Mouse (Mus musculus) hindbrain, embryonic 16.5 days (tissue): ENCODE data around the gene Znrf3. TPM values are rescaled to one million over a fixed set of nuclear protein-coding genes. Genes with fewer than 3 reads are reported as not detected.

Experiments
- ATAC-seq: fragments of 200-750 bp; cut with Nextera tagmentation; 2 replicates; pipeline ENCODE4 v1.8.0; 2017; ENCODE audit warnings: moderate TSS enrichment, moderate library complexity
- H3K27ac ChIP-seq: fragments of 300-500 bp; sonication (generic); 2 replicates; pipeline ENCODE4 v1.5.1; 2014; ENCODE audit warnings: low read depth, mild to moderate bottlenecking, control low read depth, low read length, moderate library complexity
- H3K27me3 ChIP-seq: fragments of 300-500 bp; sonication (generic); replicated peaks from 2 replicates; pipeline ENCODE4 v1.6.1; 2014; ENCODE audit warnings: low read length; ENCODE audit not compliant: control insufficient read depth, insufficient read depth
- H3K36me3 ChIP-seq: fragments of 300-500 bp; sonication (generic); 2 replicates; pipeline ENCODE4 v1.6.1; 2014; ENCODE audit warnings: mild to moderate bottlenecking, low read length, moderate library complexity, mixed read lengths; ENCODE audit not compliant: control insufficient read depth, insufficient read depth
- H3K4me1 ChIP-seq: fragments of 300-500 bp; sonication (generic); 2 replicates; pipeline ENCODE4 v1.6.1; 2014; ENCODE audit warnings: low read depth, low read length; ENCODE audit not compliant: control insufficient read depth, insufficient read depth
- H3K4me2 ChIP-seq: fragments of 300-500 bp; sonication (generic); 2 replicates; pipeline ENCODE4 v1.6.1; 2014; ENCODE audit warnings: mild to moderate bottlenecking, low read length, control low read depth, moderate library complexity
- H3K4me3 ChIP-seq: fragments of 300-500 bp; sonication (generic); 2 replicates; pipeline ENCODE4 v1.5.1; 2014; ENCODE audit warnings: mild to moderate bottlenecking, low read length, control low read depth, moderate library complexity
- H3K9ac ChIP-seq: fragments of 300-500 bp; sonication (generic); 2 replicates; pipeline ENCODE4 v1.6.1; 2014; ENCODE audit warnings: low read depth, mild to moderate bottlenecking, control low read depth, low read length, moderate library complexity
- H3K9me3 ChIP-seq: fragments of 300-500 bp; sonication (generic); 2 replicates; pipeline ENCODE4 v1.6.1; 2014; ENCODE audit warnings: mild to moderate bottlenecking, low read length, moderate library complexity; ENCODE audit not compliant: control insufficient read depth
- WGBS: fragments of 180-500 bp; shearing (Covaris S2); extraction: QIAGEN DNeasy Blood & Tissue Kit; methylation state at CpG from one replicate; pipeline ENCODE4 v1.1.7; 2014; 5-methylcytosine and 5-hydroxymethylcytosine counted together
- polyA plus RNA-seq: library from polyadenylated mRNA; unstranded; fragments of >200 nt; fragmentation: Nextera tagmentation; extraction: Ambion mirVana; gene quantifications from 2 replicates; pipeline ENCODE4 v1.2.1, GENCODE M21; 2015

Znrf3 gene
- polyA plus RNA-seq, 1 experiment from 2014 or later = 8.1 TPM

DNA sequence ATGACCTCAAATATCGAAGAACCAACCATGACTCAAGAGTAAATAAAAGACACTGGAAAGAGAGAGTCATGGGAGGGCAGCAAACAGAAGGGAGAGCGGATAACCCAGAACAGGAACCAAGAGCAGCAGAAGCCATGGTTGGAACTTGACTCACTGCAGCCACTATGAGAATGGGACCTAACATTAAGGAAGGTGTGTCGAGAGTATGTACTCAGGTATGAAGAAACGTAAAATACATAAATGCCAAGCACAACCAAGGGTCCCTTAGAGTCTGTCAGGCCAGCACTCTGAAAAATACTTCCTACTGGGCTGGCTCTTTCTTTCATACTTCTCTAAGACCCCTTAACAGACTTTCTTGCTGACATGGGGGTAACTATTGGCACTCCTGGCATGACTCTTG lies 100.9 kb downstream of the Znrf3 start:
- Histone ChIP-seq H3K27ac (no peak overlapping the region), H3K27me3 (no peaks in the 10 kb centered on the region), H3K4me3 (no peak overlapping the region), H3K9ac (no peak overlapping the region), H3K4me2 (no peak overlapping the region), H3K4me1 (peaks cover 3% of the 10 kb centered on the region; the same call in 1 of the 2 replicates), H3K9me3 (no peaks in the 10 kb centered on the region), H3K36me3 (no peaks in the 10 kb centered on the region)
- ATAC-seq = no peak
- 98% methylated on average over 4 of the region's 4 CpGs for WGBS

DNA sequence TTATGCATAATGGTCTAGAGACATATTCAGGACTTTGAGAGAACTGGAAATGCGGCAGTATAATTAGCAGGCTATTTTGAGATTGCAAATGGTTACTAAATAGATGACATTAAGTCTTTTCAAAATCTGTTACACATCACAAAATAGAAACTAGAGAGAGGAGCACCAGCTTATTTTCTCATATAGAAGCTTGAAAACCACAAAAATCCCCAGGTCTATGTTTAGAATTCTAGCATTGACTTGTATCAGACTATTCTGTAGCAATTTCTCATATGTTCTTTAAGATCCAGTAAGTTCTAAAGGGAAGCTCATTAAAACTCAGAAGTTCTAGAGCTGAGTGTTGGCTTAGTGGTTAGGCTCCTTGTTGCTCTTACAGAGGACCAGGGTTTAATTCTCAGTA lies 104.9 kb downstream of the Znrf3 start:
- H3K27ac ChIP-seq = no peak overlapping the region
- no peak overlapping the region for H3K4me3 ChIP-seq
- 81% methylated on average over 1 of the region's 1 CpGs for WGBS
- no peaks in the 10 kb centered on the region for H3K27me3 ChIP-seq
- no peaks in the 10 kb centered on the region for H3K36me3 ChIP-seq
- H3K9me3 ChIP-seq = no peaks in the 10 kb centered on the region
- H3K9ac ChIP-seq = no peak overlapping the region
- no peak for ATAC-seq
- no peak overlapping the region for H3K4me2 ChIP-seq
- H3K4me1 ChIP-seq = no peaks in the 10 kb centered on the region

DNA sequence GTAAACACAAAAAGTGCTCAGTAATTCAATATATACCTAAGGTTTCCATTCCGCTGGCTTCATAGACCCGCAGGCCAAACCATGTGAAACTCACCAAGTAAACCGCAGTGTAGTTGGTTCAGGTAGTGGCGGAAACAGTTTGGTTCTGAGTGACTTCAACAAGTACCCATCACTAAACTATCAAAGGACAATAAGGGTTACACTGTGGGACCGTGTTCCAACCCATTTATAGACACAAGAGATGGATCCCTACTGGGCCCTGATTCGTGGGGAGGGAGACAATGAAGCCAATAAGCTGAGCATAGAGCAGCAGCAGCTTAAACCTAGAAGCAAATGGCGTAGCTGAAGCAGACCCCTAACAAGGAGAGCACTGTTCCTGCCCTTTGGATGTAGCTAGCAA lies 107.8 kb downstream of the Znrf3 start:
- no peaks in the 10 kb centered on the region for H3K36me3 ChIP-seq
- H3K4me2 ChIP-seq = no peak overlapping the region
- H3K4me3 ChIP-seq = no peak overlapping the region
- ATAC-seq = no peak
- 86% methylated on average over 7 of the region's 7 CpGs for WGBS
- no peaks in the 10 kb centered on the region for H3K9me3 ChIP-seq
- H3K4me1 ChIP-seq = no peaks in the 10 kb centered on the region
- H3K27me3 ChIP-seq = no peaks in the 10 kb centered on the region
- no peak overlapping the region for H3K9ac ChIP-seq
- no peak overlapping the region for H3K27ac ChIP-seq

DNA sequence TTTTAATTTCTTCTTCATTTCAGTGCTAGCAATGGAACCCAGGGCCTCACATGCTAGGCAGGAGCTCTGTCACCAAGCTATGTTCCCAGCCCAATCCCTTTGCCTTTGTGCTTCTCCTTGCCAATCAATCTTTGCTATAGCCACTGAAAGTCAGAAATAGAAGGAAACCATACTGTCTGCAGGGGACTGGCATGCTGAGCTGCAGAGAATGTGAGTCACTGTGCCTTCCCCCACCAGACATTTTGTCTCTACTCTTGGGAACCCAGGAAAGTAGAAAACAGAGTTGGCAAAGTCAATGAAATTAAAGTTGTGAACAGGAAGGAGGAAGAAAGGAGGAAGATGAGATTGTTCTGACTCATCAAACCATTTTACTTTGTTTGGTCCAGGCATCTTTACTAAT lies 108.4 kb downstream of the Znrf3 start:
- Histone ChIP-seq H3K9ac (no peak overlapping the region), H3K4me3 (no peak overlapping the region), H3K9me3 (no peaks in the 10 kb centered on the region), H3K36me3 (no peaks in the 10 kb centered on the region), H3K27ac (no peak overlapping the region), H3K27me3 (no peaks in the 10 kb centered on the region), H3K4me2 (no peak overlapping the region), H3K4me1 (no peaks in the 10 kb centered on the region)
- no peak for ATAC-seq

DNA sequence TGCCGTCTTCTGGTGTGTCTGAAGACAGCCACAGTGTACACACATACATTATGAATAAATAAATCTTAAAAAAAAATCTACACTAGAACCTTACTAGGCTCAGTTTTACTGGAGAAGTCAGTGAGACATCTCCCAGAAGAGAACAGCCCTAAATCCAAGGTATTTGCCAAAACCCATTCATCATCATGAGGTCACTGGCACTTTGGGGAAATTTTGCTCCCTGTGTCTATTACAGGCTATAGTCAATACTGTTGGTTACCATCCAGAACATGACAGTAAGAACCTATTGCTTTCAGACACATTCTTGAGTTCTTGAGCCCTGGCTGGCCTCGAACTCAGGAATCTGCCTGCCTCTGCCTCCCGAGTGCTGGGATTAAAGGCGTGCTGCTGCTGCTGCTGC lies 113.8 kb downstream of the Znrf3 start:
- no peaks in the 10 kb centered on the region for H3K36me3 ChIP-seq
- no peaks in the 10 kb centered on the region for H3K4me1 ChIP-seq
- no peak overlapping the region for H3K4me2 ChIP-seq
- ATAC-seq = no peak
- no peaks in the 10 kb centered on the region for H3K9me3 ChIP-seq
- no peak overlapping the region for H3K4me3 ChIP-seq
- no peak overlapping the region for H3K9ac ChIP-seq
- H3K27ac ChIP-seq = no peak overlapping the region
- no peaks in the 10 kb centered on the region for H3K27me3 ChIP-seq
- WGBS = 98% methylated on average over 4 of the region's 4 CpGs

DNA sequence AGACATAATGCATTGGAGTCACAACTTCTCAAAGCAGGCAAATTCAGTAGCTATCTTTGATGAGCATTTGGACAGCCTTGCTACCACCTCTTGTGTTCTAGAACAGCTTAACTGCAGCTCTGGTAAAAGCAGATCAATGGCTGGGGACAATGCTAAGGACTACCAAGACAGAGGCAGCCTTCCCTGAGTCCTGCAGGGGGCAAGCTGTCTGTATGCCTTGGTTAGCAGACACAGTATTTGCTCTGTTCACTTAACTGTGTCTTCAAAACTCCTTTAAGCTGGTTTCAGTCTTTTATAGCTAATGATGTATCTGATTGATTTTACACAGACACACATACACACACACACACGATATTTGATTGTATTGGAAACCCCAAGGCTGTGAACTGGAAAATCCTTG lies 117.0 kb downstream of the Znrf3 start:
- Histone ChIP-seq H3K27ac (no peak overlapping the region), H3K4me1 (no peaks in the 10 kb centered on the region), H3K9ac (no peak overlapping the region), H3K27me3 (no peaks in the 10 kb centered on the region), H3K9me3 (no peaks in the 10 kb centered on the region), H3K4me2 (no peak overlapping the region), H3K36me3 (no peaks in the 10 kb centered on the region), H3K4me3 (no peak overlapping the region)
- 38% methylated on average over 1 of the region's 1 CpGs for WGBS
- ATAC-seq = no peak

DNA sequence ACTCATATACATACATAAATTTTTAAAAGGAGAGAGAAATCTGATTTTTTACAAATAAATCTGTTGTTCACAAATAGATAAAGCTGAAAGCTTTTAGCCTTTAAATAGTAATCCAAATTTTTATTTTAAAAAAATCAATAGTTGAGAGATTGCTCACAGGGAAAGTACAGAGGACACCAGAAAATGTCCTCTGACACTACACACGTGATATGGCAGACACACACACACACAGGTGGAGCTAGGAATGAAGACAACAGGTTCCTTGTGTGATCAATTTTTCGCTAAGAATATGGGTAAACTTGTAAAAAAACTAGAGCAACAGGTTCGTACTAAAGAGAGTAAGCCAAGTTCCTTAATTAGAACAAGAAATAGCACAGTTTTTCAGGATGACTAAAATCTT lies 118.4 kb downstream of the Znrf3 start:
- Histone ChIP-seq H3K27ac (no peak overlapping the region), H3K9me3 (no peaks in the 10 kb centered on the region), H3K4me3 (no peak overlapping the region), H3K9ac (no peak overlapping the region), H3K4me2 (no peak overlapping the region), H3K27me3 (no peaks in the 10 kb centered on the region), H3K36me3 (no peaks in the 10 kb centered on the region), H3K4me1 (no peaks in the 10 kb centered on the region)
- no peak for ATAC-seq
- 89% methylated on average over 3 of the region's 3 CpGs for WGBS

DNA sequence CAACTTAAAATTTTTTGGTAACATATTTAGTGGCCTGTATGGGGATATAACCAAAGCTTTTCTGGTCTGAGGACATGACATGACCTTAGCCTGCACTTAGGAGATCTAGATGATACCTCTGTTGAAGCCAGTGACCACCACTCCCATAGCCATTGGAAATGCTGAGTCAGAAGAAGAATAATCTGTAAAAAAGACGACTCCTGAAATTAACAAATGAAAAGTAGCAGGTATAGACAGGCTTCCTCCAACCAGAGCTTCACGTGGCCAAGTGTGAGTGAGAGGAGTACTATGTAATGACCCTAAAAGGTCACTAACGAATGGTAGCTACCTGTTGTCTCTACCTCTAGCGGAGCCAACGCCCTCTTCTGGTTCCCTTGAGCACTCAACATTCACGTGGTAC lies 119.4 kb downstream of the Znrf3 start:
- Histone ChIP-seq H3K4me1 (no peaks in the 10 kb centered on the region), H3K36me3 (no peaks in the 10 kb centered on the region), H3K9me3 (no peaks in the 10 kb centered on the region), H3K27me3 (no peaks in the 10 kb centered on the region), H3K27ac (no peak overlapping the region), H3K4me3 (no peak overlapping the region), H3K4me2 (no peak overlapping the region), H3K9ac (no peak overlapping the region)
- WGBS = 95% methylated on average over 6 of the region's 6 CpGs
- ATAC-seq = no peak

DNA sequence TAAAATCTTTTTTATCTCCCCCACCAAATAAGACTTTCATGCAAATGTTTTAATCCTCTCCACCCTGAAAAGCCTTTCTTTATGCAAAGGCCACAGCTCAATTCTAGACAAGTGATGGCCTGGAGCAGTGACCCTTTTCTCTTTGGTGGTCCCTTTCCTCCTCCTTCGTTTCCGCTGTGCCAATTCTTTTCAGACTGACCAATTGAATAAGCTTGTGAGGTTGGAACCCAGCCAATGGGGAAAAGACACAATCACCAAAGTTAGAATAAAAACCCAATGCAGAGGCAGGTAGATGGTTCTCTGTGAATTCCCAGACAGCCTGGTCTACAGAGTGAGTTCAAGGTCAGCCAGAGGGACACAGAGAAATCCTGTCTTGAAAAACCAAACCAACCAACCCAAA lies 120.4 kb downstream of the Znrf3 start:
- Histone ChIP-seq H3K4me1 (no peaks in the 10 kb centered on the region), H3K27ac (no peak overlapping the region), H3K27me3 (no peaks in the 10 kb centered on the region), H3K4me3 (no peak overlapping the region), H3K4me2 (no peak overlapping the region), H3K36me3 (no peaks in the 10 kb centered on the region), H3K9ac (no peak overlapping the region), H3K9me3 (no peaks in the 10 kb centered on the region)
- ATAC-seq = no peak
- 21% methylated on average over 2 of the region's 2 CpGs for WGBS

DNA sequence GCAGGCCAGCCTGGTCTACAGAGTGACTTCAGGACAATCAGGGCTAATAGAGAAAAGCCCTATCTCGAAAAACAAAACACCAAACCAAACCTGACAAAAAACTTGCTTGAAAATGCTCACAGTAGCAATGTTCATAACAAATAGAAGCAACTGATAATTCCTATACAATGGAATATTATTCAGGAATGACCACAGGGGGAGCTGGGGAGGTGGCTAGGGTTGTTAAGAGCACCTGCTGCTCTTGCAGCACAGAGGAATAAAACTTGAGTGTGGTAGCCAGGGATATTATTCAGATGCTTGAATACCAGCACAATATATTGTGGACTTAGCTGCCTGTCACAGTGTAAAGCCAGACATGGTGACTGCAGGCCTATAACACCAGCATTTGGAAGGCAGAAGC lies 123.0 kb downstream of the Znrf3 start:
- ATAC-seq = no peak
- peaks cover 15% of the 10 kb centered on the region for H3K4me1 ChIP-seq
- no peak overlapping the region for H3K9ac ChIP-seq
- H3K27ac ChIP-seq = no peak overlapping the region
- WGBS = 85% methylated on average over 1 of the region's 1 CpGs
- H3K27me3 ChIP-seq = no peaks in the 10 kb centered on the region
- no peaks in the 10 kb centered on the region for H3K9me3 ChIP-seq
- H3K36me3 ChIP-seq = no peaks in the 10 kb centered on the region
- no peak overlapping the region for H3K4me3 ChIP-seq
- H3K4me2 ChIP-seq = no peak overlapping the region
